Mouse (Mus musculus) CH12.LX (cell line): ENCODE data around the gene Ube2o. TPM values are rescaled to one million over a fixed set of nuclear protein-coding genes. Genes with fewer than 3 reads are reported as not detected.

Experiments used
- DNase-seq: peaks from one replicate; pipeline ENCODE4 v3.0.0-alpha.2; 2013; ENCODE audit errors: extremely low read depth
- H3K27ac ChIP-seq: 2 replicates; pipeline ENCODE4 v1.5.1; 2012; ENCODE audit warnings: low read depth, mild to moderate bottlenecking, control low read depth, moderate library complexity; ENCODE audit not compliant: insufficient read depth
- H3K27me3 ChIP-seq: replicated peaks from 2 replicates; pipeline ENCODE3; 2012; ENCODE audit warnings: inconsistent platforms
- H3K36me3 ChIP-seq, 2 experiments: replicated peaks in 1 of 2; 2 replicates each; pipeline versions ENCODE3 to v1.6.1; 2012; ENCODE audit warnings: inconsistent platforms in 1 of 2, low read length in 1 of 2, mild to moderate bottlenecking in 1 of 2, mixed read lengths in 1 of 2, moderate library complexity in 1 of 2; ENCODE audit not compliant: control insufficient read depth in 1 of 2, insufficient read depth in 1 of 2
- H3K4me1 ChIP-seq, 2 experiments: 2 replicates each; pipeline ENCODE4 v1.6.1; 2012; ENCODE audit warnings: inconsistent platforms in 1 of 2, moderate library complexity in 1 of 2; ENCODE audit not compliant: insufficient read depth in 2 of 2, control insufficient read depth in 1 of 2
- H3K4me2 ChIP-seq: 2 replicates; pipeline ENCODE4 v1.6.1; 2012; ENCODE audit warnings: low read depth, mild to moderate bottlenecking, control low read depth; ENCODE audit not compliant: poor library complexity, insufficient read depth, severe bottlenecking
- H3K4me3 ChIP-seq, 3 experiments: fragments of 150-350 bp in 1 of 3; sonication (generic) in 1 of 3; replicated peaks in 1 of 3; 2 replicates each; pipeline versions ENCODE3 to v1.5.1; 2011 to 2012; ENCODE audit warnings: low read depth in 2 of 3, low read length in 2 of 3, mild to moderate bottlenecking in 2 of 3, moderate library complexity in 2 of 3, control low read depth in 1 of 3, improper control_type of control experiment in 1 of 3, inconsistent platforms in 1 of 3, mixed read lengths in 1 of 3; ENCODE audit not compliant: poor library complexity in 1 of 3
- H3K79me2 ChIP-seq: replicated peaks from 2 replicates; pipeline ENCODE4 v1.6.1; 2012; ENCODE audit warnings: mild to moderate bottlenecking, moderate library complexity; ENCODE audit not compliant: control insufficient read depth, poor library complexity, insufficient read depth, severe bottlenecking; ENCODE audit errors: extremely low read depth
- H3K9ac ChIP-seq: 2 replicates; pipeline ENCODE4 v1.6.1; 2012; ENCODE audit warnings: low read depth, mild to moderate bottlenecking, control low read depth, moderate library complexity; ENCODE audit not compliant: insufficient read depth
- H3K9me3 ChIP-seq: replicated peaks from 2 replicates; pipeline ENCODE3; 2012; ENCODE audit warnings: low read length, inconsistent platforms, mixed read lengths
- CHD1 ChIP-seq: IDR thresholded peaks from 2 replicates; pipeline ENCODE4 v1.6.1; 2012; ENCODE audit warnings: low read depth, low read length, improper control_type of control experiment, inconsistent platforms
- CHD2 ChIP-seq: IDR thresholded peaks from 2 replicates; pipeline ENCODE4 v1.6.1; 2011; ENCODE audit warnings: low read length, improper control_type of control experiment
- CTCF ChIP-seq, 2 experiments: IDR thresholded peaks in 1 of 2; conservative IDR thresholded peaks in 1 of 2; 2 replicates each; pipeline ENCODE4 v1.5.1; 2011 to 2012; ENCODE audit warnings: low read depth in 2 of 2, low read length in 2 of 2, improper control_type of control experiment in 1 of 2, inconsistent platforms in 1 of 2, mild to moderate bottlenecking in 1 of 2, moderate library complexity in 1 of 2
- ELF1 ChIP-seq: IDR thresholded peaks from 2 replicates; pipeline ENCODE4 v1.6.1; 2014; ENCODE audit warnings: low read depth, mild to moderate bottlenecking, inconsistent platforms, low read length, improper control_type of control experiment
- HCFC1 ChIP-seq: IDR thresholded peaks from 2 replicates; pipeline ENCODE4 v1.6.1; 2012; ENCODE audit warnings: low read depth, mild to moderate bottlenecking, inconsistent platforms, low read length, improper control_type of control experiment
- IRF4 ChIP-seq: IDR thresholded peaks from 2 replicates; pipeline ENCODE4 v1.6.1; 2014; ENCODE audit warnings: low read depth, mild to moderate bottlenecking, inconsistent platforms, low read length, improper control_type of control experiment
- JUN ChIP-seq: IDR thresholded peaks from 2 replicates; pipeline ENCODE4 v1.6.1; 2011; ENCODE audit warnings: low read depth, mild to moderate bottlenecking, low read length, improper control_type of control experiment, moderate library complexity; ENCODE audit not compliant: insufficient read depth
- JUND ChIP-seq: conservative IDR thresholded peaks from 2 replicates; pipeline ENCODE4 v1.6.1; 2011; ENCODE audit warnings: low read depth, low read length, improper control_type of control experiment
- KAT2A ChIP-seq: IDR thresholded peaks from 2 replicates; pipeline ENCODE4 v1.6.1; 2012; ENCODE audit warnings: low read length, improper control_type of control experiment, inconsistent platforms; ENCODE audit not compliant: insufficient replicate concordance
- MAX ChIP-seq: IDR thresholded peaks from 2 replicates; pipeline ENCODE4 v1.6.1; 2011; ENCODE audit warnings: low read length, improper control_type of control experiment
- MYC ChIP-seq: IDR thresholded peaks from 2 replicates; pipeline ENCODE4 v1.6.1; 2011; ENCODE audit warnings: low read depth, mild to moderate bottlenecking, improper control_type of control experiment, low read length
- NELFE ChIP-seq: IDR thresholded peaks from 2 replicates; pipeline ENCODE4 v1.6.1; 2011; ENCODE audit warnings: low read depth, low read length, improper control_type of control experiment
- NRF1 ChIP-seq: IDR thresholded peaks from 2 replicates; pipeline ENCODE4 v1.6.1; 2014; ENCODE audit warnings: low read depth, mild to moderate bottlenecking, inconsistent platforms, low read length, improper control_type of control experiment, moderate library complexity
- POLR2AphosphoS2 ChIP-seq: IDR thresholded peaks from 2 replicates; pipeline ENCODE4 v1.6.1; 2011; ENCODE audit warnings: low read depth, low read length, improper control_type of control experiment
- RAD21 ChIP-seq: IDR thresholded peaks from 2 replicates; pipeline ENCODE4 v1.6.1; 2011; ENCODE audit warnings: low read depth, mild to moderate bottlenecking, low read length, improper control_type of control experiment, moderate library complexity
- TBP ChIP-seq: conservative IDR thresholded peaks from 2 replicates; pipeline ENCODE4 v1.6.1; 2011; ENCODE audit warnings: low read depth, low read length, improper control_type of control experiment
- UBTF ChIP-seq: IDR thresholded peaks from 2 replicates; pipeline ENCODE4 v1.6.1; 2012; ENCODE audit warnings: low read depth, mild to moderate bottlenecking, inconsistent platforms, low read length, improper control_type of control experiment, moderate library complexity
- USF1 ChIP-seq: IDR thresholded peaks from 2 replicates; pipeline ENCODE4 v1.6.1; 2014; ENCODE audit warnings: low read depth, mild to moderate bottlenecking, inconsistent platforms, low read length, improper control_type of control experiment
- ZC3H11A ChIP-seq: IDR thresholded peaks from 2 replicates; pipeline ENCODE4 v1.6.1; 2012; ENCODE audit warnings: low read depth, mild to moderate bottlenecking, inconsistent platforms, low read length, improper control_type of control experiment
- ZKSCAN1 ChIP-seq: IDR thresholded peaks from 2 replicates; pipeline ENCODE4 v1.6.1; 2012; ENCODE audit warnings: low read depth, inconsistent platforms, low read length, improper control_type of control experiment, borderline replicate concordance
- ZMIZ1 ChIP-seq: IDR thresholded peaks from 2 replicates; pipeline ENCODE4 v1.6.1; 2012; ENCODE audit warnings: low read depth, mild to moderate bottlenecking, inconsistent platforms, low read length, improper control_type of control experiment
- ZNF384 ChIP-seq: IDR thresholded peaks from 2 replicates; pipeline ENCODE4 v1.6.1; 2012; ENCODE audit warnings: low read depth, low read length, improper control_type of control experiment, inconsistent platforms
- dilution Hi-C: fragments of 300-500 bp; cut with MboI; formaldehyde crosslinking; loops from 2 replicates; pipeline ENCODE4 v1.14.3; 2020; ENCODE audit warnings: low sequenced_read_pairs; ENCODE audit not compliant: extremely low pct_unique_long_range_greater_than_20kb, extremely low pct_ligation_motif_present
- in situ Hi-C: fragments of 300-500 bp; cut with MboI; formaldehyde crosslinking; loops from 3 replicates; pipeline ENCODE4 v1.14.3; 2019; ENCODE audit warnings: low sequenced_read_pairs, low pct_ligation_motif_present, low pct_unique_long_range_greater_than_20kb, mixed read lengths
- polyA plus RNA-seq: library from polyadenylated mRNA; unstranded; fragments of >175 nt; gene quantifications from 2 replicates; pipeline ENCODE4 v1.2.1, GENCODE M21; 2012; ENCODE audit warnings: low read depth; ENCODE audit not compliant: insufficient read length
- total RNA-seq, 2 experiments: library from RNA; depleted of rRNA; stranded (reverse); fragments of 300-350 nt in 1 of 2; fragments of >200 nt in 1 of 2; gene quantifications; 2 replicates each; pipeline ENCODE4 v1.2.3; 2012 to 2014

The Ube2o gene
- total and polyA plus RNA-seq, 3 experiments = 12.7 to 61.7 (median 42.8) TPM

GRCm38 (mm10) chr11:116521143-116521542 is 60.1 kb downstream of the Ube2o start:
- in situ Hi-C loops = no loop called here
- H3K27ac ChIP-seq = no peak overlapping the region
- H3K27me3 ChIP-seq = peaks cover 16% of the 10 kb centered on the region
- H3K36me3 ChIP-seq = no peaks in the 10 kb centered on the region
- H3K79me2 ChIP-seq = no peaks in the 10 kb centered on the region
- H3K4me2 ChIP-seq = no peak overlapping the region
- peak; percentile 45 for DNase-seq
- H3K9ac ChIP-seq = no peak overlapping the region
- peaks cover 0 to 20% of the 10 kb centered on the region in 2 experiments; a peak in 2 of 4 replicates for H3K4me1 ChIP-seq
- dilution Hi-C loops = no loop called here
- TF ChIP-seq UBTF = no peak
- TF ChIP-seq KAT2A = no peak
- TF ChIP-seq ZNF384 = no peak
- TF ChIP-seq CTCF (conservative IDR thresholded peaks at IDR 0.05 in 1 of 2, IDR thresholded peaks at IDR 0.05 in 1 of 2; ENCODE audit: low read depth in 2 of 2, low read length in 2 of 2) = no peak
- no peak for TF ChIP-seq ZMIZ1
- no peak for TF ChIP-seq CHD2
- TF ChIP-seq IRF4 = no peak
- no peak for TF ChIP-seq USF1
- TF ChIP-seq RAD21 = no peak
- no peak for TF ChIP-seq JUND
- TF ChIP-seq JUN = no peak
- TF ChIP-seq TBP = no peak
- TF ChIP-seq HCFC1 = no peak
- TF ChIP-seq MAX = no peak
- no peak for TF ChIP-seq NELFE
- no peak for TF ChIP-seq ZKSCAN1
- no peak for TF ChIP-seq MYC
- TF ChIP-seq NRF1 = no peak
- no peak for TF ChIP-seq CHD1
- TF ChIP-seq, all 38 proteins: peak for 0
- Histone ChIP-seq H3K4me3 (no peak overlapping the region), H3K9me3 (no peaks in the 10 kb centered on the region)

GRCm38 (mm10) chr11:116518482-116518881 is 62.8 kb downstream of the Ube2o start:
- Histone ChIP-seq H3K4me1 (peaks cover 3 to 5% of the 10 kb centered on the region in 2 experiments; a peak in 2 of 4 replicates), H3K79me2 (no peaks in the 10 kb centered on the region), H3K9me3 (no peaks in the 10 kb centered on the region), H3K27ac (no peak overlapping the region), H3K27me3 (peaks cover 28% of the 10 kb centered on the region), H3K9ac (no peak overlapping the region), H3K4me2 (no peak overlapping the region)
- dilution Hi-C loops = no loop called here
- TF ChIP-seq ZMIZ1 (no peak), POLR2AphosphoS2 (no peak), ZC3H11A (no peak), ELF1 (no peak), CHD2 (no peak)
- TF ChIP-seq, all 38 proteins: peak for 0
- in situ Hi-C loops = no loop called here
- Histone ChIP-seq H3K36me3 (no peaks in the 10 kb centered on the region), H3K4me3 (no peak overlapping the region)
- DNase-seq = no peak
